Mouse (Mus musculus): ENCODE measurements around the gene Synm. TPM values are rescaled to one million over a fixed set of nuclear protein-coding genes. Genes with fewer than 3 reads are reported as not detected.

The Synm gene
- polyA plus RNA-seq (2015; fragmentation: Nextera tagmentation; extraction: Ambion mirVana) = 0.05 and 0.28 TPM in 2 replicates

GRCm38 (mm10) chr7:67759629-67759995, at the start of gene Synm:
TSS of gene Synm (minus strand) at chr7:67759742.
- Histone ChIP-seq H3K9me3 (replicated peaks; ENCODE audit: control insufficient read depth, low read length) (no peaks in the 10 kb centered on the region), H3K9ac (ENCODE audit: low read depth, low read length) (no peak within 1 kb of the TSS; the same call in 1 of the 2 replicates), H3K27me3 (ENCODE audit: control insufficient read depth, insufficient read depth, low read depth, low read length) (peaks cover 28% of the 10 kb centered on the region), H3K36me3 (ENCODE audit: control insufficient read depth, insufficient read depth) (no peaks in the 10 kb centered on the region), H3K4me3 (ENCODE audit: low read depth, low read length) (peak within 1 kb of the TSS; percentile 55), H3K4me2 (ENCODE audit: low read depth, low read length) (peak within 1 kb of the TSS; percentile 78), H3K27ac (ENCODE audit: low read length) (no peak within 1 kb of the TSS), H3K4me1 (ENCODE audit: control insufficient read depth, low read depth, low read length) (peaks cover 4% of the 10 kb centered on the region)
- 0% methylated on average over 37 of the region's 37 CpGs for WGBS (ENCODE audit: insufficient replicate concordance)
- peak; percentile 85 for ATAC-seq (ENCODE audit: low read depth)

GRCm38 (mm10) chr7:67803857-67804215, 44.3 kb upstream of the Synm start:
- peak overlapping the region; percentile 26; the same call in 1 of the 2 replicates for H3K9ac ChIP-seq (ENCODE audit: low read depth, low read length)
- ATAC-seq (ENCODE audit: low read depth) = no peak
- WGBS (ENCODE audit: insufficient replicate concordance) = 3% methylated on average over 12 of the region's 13 CpGs

GRCm38 (mm10) chr7:67803015-67803856, 43.7 kb upstream of the Synm start:
- H3K4me2 ChIP-seq (ENCODE audit: low read depth, low read length) = peak overlapping the region; percentile 48
- no peaks in the 10 kb centered on the region for H3K9me3 ChIP-seq (replicated peaks; ENCODE audit: control insufficient read depth, low read length)
- WGBS (ENCODE audit: insufficient replicate concordance) = 9% methylated on average over 28 of the region's 28 CpGs
- peak overlapping the region; percentile 30 for H3K4me3 ChIP-seq (ENCODE audit: low read depth, low read length)
- ATAC-seq (ENCODE audit: low read depth) = peak; percentile 41; the same call in 1 of the 2 replicates
- H3K27ac ChIP-seq (ENCODE audit: low read length) = no peak overlapping the region
- H3K4me1 ChIP-seq (ENCODE audit: control insufficient read depth, low read depth, low read length) = no peaks in the 10 kb centered on the region; the same call in 1 of the 2 replicates
- H3K27me3 ChIP-seq (ENCODE audit: control insufficient read depth, insufficient read depth, low read depth, low read length) = no peaks in the 10 kb centered on the region; the same call in none of the 2 replicates
- peak overlapping the region; percentile 26; the same call in 1 of the 2 replicates for H3K9ac ChIP-seq (ENCODE audit: low read depth, low read length)
- no peaks in the 10 kb centered on the region for H3K36me3 ChIP-seq (ENCODE audit: control insufficient read depth, insufficient read depth)

More at GRCm38 (mm10) chr7:67803857-67804215, 44.3 kb upstream of the Synm start:
- no peak overlapping the region for H3K27ac ChIP-seq (ENCODE audit: low read length)
- H3K36me3 ChIP-seq (ENCODE audit: control insufficient read depth, insufficient read depth) = no peaks in the 10 kb centered on the region
- peak overlapping the region; percentile 30 for H3K4me3 ChIP-seq (ENCODE audit: low read depth, low read length)
- no peaks in the 10 kb centered on the region; the same call in none of the 2 replicates for H3K27me3 ChIP-seq (ENCODE audit: control insufficient read depth, insufficient read depth, low read depth, low read length)
- no peaks in the 10 kb centered on the region for H3K9me3 ChIP-seq (replicated peaks; ENCODE audit: control insufficient read depth, low read length)
- H3K4me1 ChIP-seq (ENCODE audit: control insufficient read depth, low read depth, low read length) = no peaks in the 10 kb centered on the region; the same call in 1 of the 2 replicates
- H3K4me2 ChIP-seq (ENCODE audit: low read depth, low read length) = peak overlapping the region; percentile 48

- Histone ChIP-seq H3K4me3 (ENCODE audit: low read depth, low read length) (no peak overlapping the region), H3K27me3 (ENCODE audit: control insufficient read depth, insufficient read depth, low read depth, low read length) (no peaks in the 10 kb centered on the region; the same call in none of the 2 replicates), H3K9ac (ENCODE audit: low read depth, low read length) (no peak overlapping the region), H3K4me2 (ENCODE audit: low read depth, low read length) (no peak overlapping the region), H3K9me3 (replicated peaks; ENCODE audit: control insufficient read depth, low read length) (no peaks in the 10 kb centered on the region), H3K36me3 (ENCODE audit: control insufficient read depth, insufficient read depth) (no peaks in the 10 kb centered on the region), H3K4me1 (ENCODE audit: control insufficient read depth, low read depth, low read length) (no peaks in the 10 kb centered on the region; the same call in 1 of the 2 replicates), H3K27ac (ENCODE audit: low read length) (no peak overlapping the region)
- no peak for ATAC-seq (ENCODE audit: low read depth)
- 51% methylated on average over 4 of the region's 4 CpGs for WGBS (ENCODE audit: insufficient replicate concordance)
Observed at GRCm38 (mm10) chr7:67801022-67801421, 41.5 kb upstream of the Synm start.

GRCm38 (mm10) chr7:67800547-67800946, 41.0 kb upstream of the Synm start:
- 65% methylated on average over 6 of the region's 6 CpGs for WGBS (ENCODE audit: insufficient replicate concordance)
- Histone ChIP-seq H3K36me3 (ENCODE audit: control insufficient read depth, insufficient read depth) (no peaks in the 10 kb centered on the region), H3K27ac (ENCODE audit: low read length) (no peak overlapping the region), H3K4me3 (ENCODE audit: low read depth, low read length) (no peak overlapping the region), H3K9ac (ENCODE audit: low read depth, low read length) (no peak overlapping the region), H3K4me2 (ENCODE audit: low read depth, low read length) (no peak overlapping the region), H3K9me3 (replicated peaks; ENCODE audit: control insufficient read depth, low read length) (no peaks in the 10 kb centered on the region), H3K27me3 (ENCODE audit: control insufficient read depth, insufficient read depth, low read depth, low read length) (no peaks in the 10 kb centered on the region; the same call in none of the 2 replicates), H3K4me1 (ENCODE audit: control insufficient read depth, low read depth, low read length) (no peaks in the 10 kb centered on the region; the same call in 1 of the 2 replicates)
- no peak for ATAC-seq (ENCODE audit: low read depth)

GRCm38 (mm10) chr7:67798476-67798875, 38.9 kb upstream of the Synm start:
- H3K9ac ChIP-seq (ENCODE audit: low read depth, low read length) = no peak overlapping the region
- no peak overlapping the region for H3K4me3 ChIP-seq (ENCODE audit: low read depth, low read length)
- H3K4me1 ChIP-seq (ENCODE audit: control insufficient read depth, low read depth, low read length) = no peaks in the 10 kb centered on the region
- H3K36me3 ChIP-seq (ENCODE audit: control insufficient read depth, insufficient read depth) = no peaks in the 10 kb centered on the region
- no peak overlapping the region for H3K4me2 ChIP-seq (ENCODE audit: low read depth, low read length)
- 31% methylated on average over 4 of the region's 4 CpGs for WGBS (ENCODE audit: insufficient replicate concordance)
- no peaks in the 10 kb centered on the region; the same call in none of the 2 replicates for H3K27me3 ChIP-seq (ENCODE audit: control insufficient read depth, insufficient read depth, low read depth, low read length)
- no peak overlapping the region for H3K27ac ChIP-seq (ENCODE audit: low read length)
- ATAC-seq (ENCODE audit: low read depth) = no peak
- no peaks in the 10 kb centered on the region for H3K9me3 ChIP-seq (replicated peaks; ENCODE audit: control insufficient read depth, low read length)

- H3K9me3 ChIP-seq (replicated peaks; ENCODE audit: control insufficient read depth, low read length) = no peaks in the 10 kb centered on the region
- no peaks in the 10 kb centered on the region for H3K36me3 ChIP-seq (ENCODE audit: control insufficient read depth, insufficient read depth)
- no peak overlapping the region for H3K9ac ChIP-seq (ENCODE audit: low read depth, low read length)
- 39% methylated on average over 8 of the region's 8 CpGs for WGBS (ENCODE audit: insufficient replicate concordance)
- no peak overlapping the region for H3K27ac ChIP-seq (ENCODE audit: low read length)
- ATAC-seq (ENCODE audit: low read depth) = no peak
- H3K27me3 ChIP-seq (ENCODE audit: control insufficient read depth, insufficient read depth, low read depth, low read length) = no peaks in the 10 kb centered on the region; the same call in none of the 2 replicates
- no peak overlapping the region for H3K4me3 ChIP-seq (ENCODE audit: low read depth, low read length)
- no peak overlapping the region for H3K4me2 ChIP-seq (ENCODE audit: low read depth, low read length)
- no peaks in the 10 kb centered on the region for H3K4me1 ChIP-seq (ENCODE audit: control insufficient read depth, low read depth, low read length)
Observed at GRCm38 (mm10) chr7:67797065-67797464, 37.5 kb upstream of the Synm start.

- Histone ChIP-seq H3K27ac (ENCODE audit: low read length) (no peak overlapping the region), H3K9me3 (replicated peaks; ENCODE audit: control insufficient read depth, low read length) (no peaks in the 10 kb centered on the region), H3K4me3 (ENCODE audit: low read depth, low read length) (no peak overlapping the region), H3K4me2 (ENCODE audit: low read depth, low read length) (no peak overlapping the region), H3K27me3 (ENCODE audit: control insufficient read depth, insufficient read depth, low read depth, low read length) (no peaks in the 10 kb centered on the region), H3K4me1 (ENCODE audit: control insufficient read depth, low read depth, low read length) (no peaks in the 10 kb centered on the region), H3K36me3 (ENCODE audit: control insufficient read depth, insufficient read depth) (no peaks in the 10 kb centered on the region), H3K9ac (ENCODE audit: low read depth, low read length) (no peak overlapping the region)
- WGBS (ENCODE audit: insufficient replicate concordance) = 62% methylated on average over 7 of the region's 7 CpGs
- no peak for ATAC-seq (ENCODE audit: low read depth)
Observed at GRCm38 (mm10) chr7:67793449-67793848, 33.9 kb upstream of the Synm start.

- 47% methylated on average over 7 of the region's 7 CpGs for WGBS (ENCODE audit: insufficient replicate concordance)
Observed at GRCm38 (mm10) chr7:67791256-67791655, 31.7 kb upstream of the Synm start.

More at GRCm38 (mm10) chr7:67791256-67791655, 31.7 kb upstream of the Synm start:
- H3K27ac ChIP-seq (ENCODE audit: low read length) = no peak overlapping the region
- no peaks in the 10 kb centered on the region for H3K36me3 ChIP-seq (ENCODE audit: control insufficient read depth, insufficient read depth)
- H3K9ac ChIP-seq (ENCODE audit: low read depth, low read length) = no peak overlapping the region
- no peaks in the 10 kb centered on the region for H3K9me3 ChIP-seq (replicated peaks; ENCODE audit: control insufficient read depth, low read length)
- H3K4me2 ChIP-seq (ENCODE audit: low read depth, low read length) = no peak overlapping the region
- H3K27me3 ChIP-seq (ENCODE audit: control insufficient read depth, insufficient read depth, low read depth, low read length) = no peaks in the 10 kb centered on the region
- H3K4me3 ChIP-seq (ENCODE audit: low read depth, low read length) = no peak overlapping the region
- no peak for ATAC-seq (ENCODE audit: low read depth)
- no peaks in the 10 kb centered on the region for H3K4me1 ChIP-seq (ENCODE audit: control insufficient read depth, low read depth, low read length)

All from liver, embryonic 16.5 days (tissue).